Mouse (Mus musculus) limb, embryonic 10.5 days (tissue): ENCODE measurements at regions not wholly inside any gene's neighbourhood (a gene's known extent, or its start where the extent isn't known, plus 50 kb on each side); places are given as distances from the start of the nearest gene placed in this dataset.

Experiments
- DNase-seq: peaks from one replicate; pipeline ENCODE4 v3.0.0-alpha.2; 2017; ENCODE audit warnings: low spot score
- H3K27ac ChIP-seq: fragments of 300-500 bp; sonication (generic); 2 replicates; pipeline ENCODE4 v1.5.1; 2016; ENCODE audit warnings: mild to moderate bottlenecking
- H3K27me3 ChIP-seq: fragments of 300-500 bp; sonication (generic); 2 replicates; pipeline ENCODE4 v1.6.1; 2016; ENCODE audit warnings: low read depth, mild to moderate bottlenecking; ENCODE audit not compliant: poor library complexity, severe bottlenecking
- H3K36me3 ChIP-seq: fragments of 300-500 bp; sonication (generic); 2 replicates; pipeline ENCODE4 v1.6.1; 2016; ENCODE audit warnings: mild to moderate bottlenecking, moderate library complexity
- H3K4me1 ChIP-seq: fragments of 300-500 bp; sonication (generic); 2 replicates; pipeline ENCODE4 v1.6.1; 2016
- H3K4me3 ChIP-seq: fragments of 300-500 bp; sonication (generic); 2 replicates; pipeline ENCODE4 v1.5.1; 2016; ENCODE audit warnings: mild to moderate bottlenecking, moderate library complexity
- H3K9me3 ChIP-seq: fragments of 300-500 bp; sonication (generic); replicated peaks from 2 replicates; pipeline ENCODE4 v1.6.1; 2016; ENCODE audit warnings: mild to moderate bottlenecking
- WGBS: fragments of 180-500 bp; shearing (Covaris S2); methylation state at CpG from one replicate; pipeline ENCODE4 v1.1.7; 2016; 5-methylcytosine and 5-hydroxymethylcytosine counted together

- Histone ChIP-seq H3K36me3 (no peaks in the 10 kb centered on the region), H3K27ac (0 out of 2 replicates have a peak overlapping the region, but pooled peaks have one; percentile 19), H3K9me3 (no peaks in the 10 kb centered on the region), H3K4me3 (no peak overlapping the region; the same call in 1 of the 2 replicates), H3K4me1 (peaks cover 39% of the 10 kb centered on the region), H3K27me3 (no peaks in the 10 kb centered on the region)
- WGBS: 76% methylated on average over 7 of the region's 7 CpGs
- DNase-seq: no peak
Observed at GRCm38 (mm10) chr10:117947911-117948310, 102.1 kb upstream of the Rap1b start.

- Histone ChIP-seq H3K4me3 (no peak overlapping the region), H3K4me1 (peaks cover 26% of the 10 kb centered on the region), H3K36me3 (no peaks in the 10 kb centered on the region), H3K9me3 (no peaks in the 10 kb centered on the region), H3K27me3 (no peaks in the 10 kb centered on the region), H3K27ac (no peak overlapping the region)
- no peak for DNase-seq
- WGBS: 71% methylated on average over 26 of the region's 26 CpGs
Observed at GRCm38 (mm10) chr10:117952116-117953025, 106.5 kb upstream of the Rap1b start.

- H3K27me3 ChIP-seq: no peaks in the 10 kb centered on the region
- H3K4me1 ChIP-seq: peaks cover 19% of the 10 kb centered on the region
- no peaks in the 10 kb centered on the region for H3K9me3 ChIP-seq
- no peak overlapping the region for H3K27ac ChIP-seq
- DNase-seq: no peak
- no peak overlapping the region for H3K4me3 ChIP-seq
- H3K36me3 ChIP-seq: no peaks in the 10 kb centered on the region
- WGBS: 27% methylated on average over 12 of the region's 12 CpGs
Observed at GRCm38 (mm10) chr10:117953026-117953711, 107.3 kb upstream of the Rap1b start.

DNA sequence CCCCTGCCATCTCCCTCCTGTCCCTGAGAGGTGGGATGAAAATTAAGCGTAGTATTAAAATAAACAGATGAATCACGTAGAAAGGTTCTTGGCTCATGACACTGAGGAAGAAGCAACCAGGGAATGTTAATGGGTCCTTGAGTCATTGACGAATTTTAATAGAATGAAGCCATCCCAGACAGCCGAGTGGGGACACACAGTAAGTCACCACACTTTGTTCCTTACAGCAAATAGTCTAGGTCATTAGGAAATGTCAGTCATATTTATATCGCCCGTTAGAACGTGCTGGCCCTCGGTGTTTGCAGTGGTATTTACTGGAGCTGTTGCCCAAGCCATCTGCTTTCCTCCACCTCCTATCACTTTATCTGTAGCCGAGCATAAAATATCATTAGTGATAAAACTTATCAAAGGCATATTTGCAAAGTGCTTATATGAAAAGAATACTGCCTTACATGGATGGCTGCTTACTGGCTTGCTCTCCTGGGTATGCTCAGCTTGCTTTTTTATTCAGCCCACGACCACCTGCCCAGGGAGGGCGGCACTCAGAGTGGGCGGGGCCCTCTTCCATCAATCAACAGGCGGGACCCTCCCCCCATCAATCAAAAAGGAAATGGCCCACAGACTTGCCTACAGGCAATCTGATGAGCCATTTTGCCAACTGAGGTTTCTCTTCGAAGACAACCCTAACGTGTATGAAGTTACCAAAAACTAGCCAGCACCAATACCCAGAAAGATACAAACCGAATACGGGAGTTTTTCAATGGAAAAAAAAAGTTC, 110.5 kb upstream of the Rap1b start:
- H3K36me3 ChIP-seq: no peaks in the 10 kb centered on the region
- no peaks in the 10 kb centered on the region for H3K27me3 ChIP-seq
- WGBS: 85% methylated on average over 17 of the region's 17 CpGs
- H3K4me1 ChIP-seq: peaks cover 18% of the 10 kb centered on the region
- no peak overlapping the region for H3K4me3 ChIP-seq
- no peaks in the 10 kb centered on the region for H3K9me3 ChIP-seq
- no peak for DNase-seq
- no peak overlapping the region for H3K27ac ChIP-seq

- H3K36me3 ChIP-seq: no peaks in the 10 kb centered on the region
- no peak overlapping the region for H3K27ac ChIP-seq
- H3K4me1 ChIP-seq: no peaks in the 10 kb centered on the region
- no peaks in the 10 kb centered on the region for H3K9me3 ChIP-seq
- 77% methylated on average over 6 of the region's 6 CpGs for WGBS
- no peaks in the 10 kb centered on the region for H3K27me3 ChIP-seq
- no peak overlapping the region for H3K4me3 ChIP-seq
- DNase-seq: no peak
Observed at GRCm38 (mm10) chr10:117974706-117975105, 128.9 kb upstream of the Rap1b start.

DNA sequence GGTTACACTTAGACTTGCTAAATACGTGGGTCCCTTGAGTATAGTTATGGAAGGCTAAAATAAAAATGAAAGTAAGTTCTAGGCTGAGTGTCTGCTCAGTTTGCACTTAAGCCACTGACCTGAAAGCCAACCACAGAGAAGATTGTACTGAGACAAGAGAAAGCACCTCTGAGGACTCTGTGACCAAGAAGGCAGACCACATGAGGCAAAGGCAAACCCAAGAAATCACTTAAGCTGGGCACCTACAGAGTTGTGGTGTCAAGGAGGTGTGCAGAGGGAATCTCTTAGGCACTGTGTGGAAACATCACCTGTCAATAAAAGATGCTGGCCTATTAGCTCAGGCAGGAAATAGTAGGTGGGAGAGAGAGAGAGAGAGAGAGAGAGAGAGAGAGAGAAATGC, 129.6 kb upstream of the Rap1b start:
- H3K4me1 ChIP-seq: no peaks in the 10 kb centered on the region
- H3K27ac ChIP-seq: no peak overlapping the region
- H3K4me3 ChIP-seq: no peak overlapping the region
- no peak for DNase-seq
- no peaks in the 10 kb centered on the region for H3K9me3 ChIP-seq
- H3K27me3 ChIP-seq: no peaks in the 10 kb centered on the region
- H3K36me3 ChIP-seq: no peaks in the 10 kb centered on the region
- WGBS: 90% methylated on average over 1 of the region's 1 CpGs

DNA sequence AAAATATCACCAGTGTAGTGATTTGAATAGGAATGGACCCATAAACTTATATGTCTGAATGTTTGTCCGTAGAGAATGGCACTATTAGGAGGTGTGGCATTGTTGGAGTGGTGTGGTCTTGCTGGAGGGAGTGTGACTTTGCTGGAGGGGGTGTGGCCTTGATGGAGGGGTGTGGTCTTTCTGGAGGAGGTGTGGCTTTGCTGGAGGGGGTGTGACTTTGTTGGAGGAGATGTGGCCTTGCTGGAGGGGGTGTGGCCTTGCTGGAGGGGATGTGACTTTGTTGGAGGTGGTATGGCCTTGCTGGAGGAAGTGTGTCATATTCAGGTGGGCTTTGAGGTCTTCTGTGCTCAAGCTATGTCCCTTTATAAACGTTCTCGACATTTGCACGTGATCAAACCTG, 133.3 kb upstream of the Rap1b start:
- 89% methylated on average over 4 of the region's 4 CpGs for WGBS
- no peak overlapping the region for H3K27ac ChIP-seq
- DNase-seq: no peak
- peaks cover 13% of the 10 kb centered on the region for H3K4me1 ChIP-seq
- H3K9me3 ChIP-seq: no peaks in the 10 kb centered on the region
- no peaks in the 10 kb centered on the region for H3K36me3 ChIP-seq
- no peaks in the 10 kb centered on the region for H3K27me3 ChIP-seq
- no peak overlapping the region for H3K4me3 ChIP-seq

- 43% methylated on average over 8 of the region's 8 CpGs for WGBS
- H3K27me3 ChIP-seq: no peaks in the 10 kb centered on the region
- DNase-seq: no peak
- no peaks in the 10 kb centered on the region for H3K36me3 ChIP-seq
- peak overlapping the region; percentile 70 for H3K27ac ChIP-seq
- H3K4me1 ChIP-seq: peaks cover 13% of the 10 kb centered on the region
- H3K9me3 ChIP-seq: no peaks in the 10 kb centered on the region
- H3K4me3 ChIP-seq: no peak overlapping the region
Observed at GRCm38 (mm10) chr10:117982611-117983210, 136.9 kb upstream of the Rap1b start.

GRCm38 (mm10) chr10:117983271-117983670, 137.4 kb upstream of the Rap1b start:
- peaks cover 13% of the 10 kb centered on the region for H3K4me1 ChIP-seq
- 81% methylated on average over 8 of the region's 8 CpGs for WGBS
- no peak overlapping the region for H3K4me3 ChIP-seq
- no peaks in the 10 kb centered on the region for H3K27me3 ChIP-seq
- no peaks in the 10 kb centered on the region for H3K36me3 ChIP-seq
- H3K9me3 ChIP-seq: no peaks in the 10 kb centered on the region
- no peak for DNase-seq
- H3K27ac ChIP-seq: peak overlapping the region; percentile 70

- 89% methylated on average over 15 of the region's 15 CpGs for WGBS
- H3K27me3 ChIP-seq: no peaks in the 10 kb centered on the region
- no peak overlapping the region for H3K27ac ChIP-seq
- no peak overlapping the region for H3K4me3 ChIP-seq
- H3K4me1 ChIP-seq: peaks cover 13% of the 10 kb centered on the region
- H3K36me3 ChIP-seq: no peaks in the 10 kb centered on the region
- DNase-seq: no peak
- H3K9me3 ChIP-seq: no peaks in the 10 kb centered on the region
Observed at GRCm38 (mm10) chr10:117984784-117985602, 139.2 kb upstream of the Rap1b start.

DNA sequence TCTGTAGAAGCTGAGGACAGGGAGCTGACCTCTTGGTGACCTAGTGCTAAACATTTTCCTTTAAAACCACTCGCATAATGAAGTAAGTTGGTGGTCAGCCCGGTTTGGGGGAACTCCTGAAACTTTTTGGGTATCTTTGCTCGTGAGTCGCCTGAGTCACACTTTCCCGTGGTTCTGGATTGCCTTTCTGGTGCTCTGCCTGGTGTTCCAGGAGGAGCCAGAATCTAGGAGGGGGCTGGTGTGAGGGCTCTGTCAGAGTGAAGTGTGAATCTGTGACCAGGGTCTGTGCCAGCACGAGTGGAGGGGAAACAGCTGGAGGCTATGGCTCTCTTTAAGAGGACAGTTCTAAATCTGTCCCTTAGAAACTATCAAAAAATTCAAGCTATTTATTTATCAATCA, 141.8 kb upstream of the Rap1b start:
- Histone ChIP-seq H3K36me3 (no peaks in the 10 kb centered on the region), H3K27me3 (no peaks in the 10 kb centered on the region), H3K9me3 (no peaks in the 10 kb centered on the region), H3K27ac (no peak overlapping the region), H3K4me3 (no peak overlapping the region), H3K4me1 (peaks cover 5% of the 10 kb centered on the region)
- DNase-seq: no peak
- WGBS: 63% methylated on average over 6 of the region's 6 CpGs

- WGBS: 80% methylated on average over 5 of the region's 5 CpGs
- DNase-seq: no peak
- Histone ChIP-seq H3K27ac (no peak overlapping the region), H3K36me3 (no peaks in the 10 kb centered on the region), H3K9me3 (no peaks in the 10 kb centered on the region), H3K4me1 (peaks cover under 1% of the 10 kb centered on the region), H3K27me3 (no peaks in the 10 kb centered on the region), H3K4me3 (no peak overlapping the region)
Observed at GRCm38 (mm10) chr10:117988076-117988475, 142.2 kb upstream of the Rap1b start.
